Mouse (Mus musculus) heart, adult 8-10 months (tissue): ENCODE results near the gene Thop1. TPM values are rescaled to one million over a fixed set of nuclear protein-coding genes. Genes with fewer than 3 reads are reported as not detected.
"Not testable (repeated sequence)": the region's sequence is repeated elsewhere in the genome, so short reads cannot be mapped to it uniquely, and the experiment has no call there.

Experiments used
- DNase-seq: peaks from one replicate; pipeline ENCODE4 v3.0.0; 2022; ENCODE audit warnings: low spot score
- total RNA-seq, 4 experiments: library from RNA; stranded (reverse); gene quantifications; 2 replicates each; pipeline ENCODE4 v1.2.4; 2022

Gene Thop1
- 10 to 100 TPM; 12.3 to 14.9 (median 13.2) TPM for total RNA-seq

DNA sequence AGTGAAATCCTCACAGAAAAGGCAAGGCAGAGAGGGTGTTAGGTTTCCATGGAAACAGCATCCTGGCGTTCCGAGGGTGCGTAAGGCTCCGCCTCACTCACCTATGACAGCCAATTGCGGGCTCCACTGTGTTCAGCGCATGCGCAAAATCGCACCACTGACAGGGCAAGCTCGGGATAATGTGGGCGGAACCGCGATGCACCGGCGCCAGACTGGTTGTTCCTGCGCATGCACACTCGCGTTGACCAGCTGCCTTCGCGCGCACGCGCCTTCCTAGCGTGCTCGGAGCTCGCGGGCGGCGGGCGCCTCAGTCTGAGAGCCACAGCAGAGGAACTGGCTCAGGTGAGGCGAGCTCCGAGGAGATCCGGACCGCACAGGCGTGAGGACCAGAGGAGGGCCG, at the start of gene Thop1:
Gene Thop1, plus strand, starts transcription at position 200 of the 400 bp plus-strand sequence.
- DNase-seq, result peak; percentile 97

DNA sequence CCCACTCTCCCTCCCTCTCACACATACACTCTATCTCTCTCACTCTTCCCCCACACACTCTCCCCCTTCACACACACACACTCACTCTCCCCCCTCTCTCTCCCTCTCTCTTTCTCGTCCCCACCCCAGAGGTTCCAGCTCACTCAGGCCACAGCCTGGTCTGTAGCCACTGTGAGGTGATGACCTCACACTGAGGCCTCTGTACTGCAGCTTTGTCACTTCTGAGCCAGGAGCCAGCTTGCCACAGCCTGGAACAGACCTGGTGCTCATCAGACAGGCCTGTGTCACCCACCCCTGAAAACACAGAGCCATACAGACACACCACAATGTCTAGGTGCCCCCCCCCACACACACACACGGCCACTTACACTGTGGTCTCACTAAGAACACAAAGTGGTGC, 49.6 kb upstream of the Thop1 start:
- DNase-seq, result no peak

DNA sequence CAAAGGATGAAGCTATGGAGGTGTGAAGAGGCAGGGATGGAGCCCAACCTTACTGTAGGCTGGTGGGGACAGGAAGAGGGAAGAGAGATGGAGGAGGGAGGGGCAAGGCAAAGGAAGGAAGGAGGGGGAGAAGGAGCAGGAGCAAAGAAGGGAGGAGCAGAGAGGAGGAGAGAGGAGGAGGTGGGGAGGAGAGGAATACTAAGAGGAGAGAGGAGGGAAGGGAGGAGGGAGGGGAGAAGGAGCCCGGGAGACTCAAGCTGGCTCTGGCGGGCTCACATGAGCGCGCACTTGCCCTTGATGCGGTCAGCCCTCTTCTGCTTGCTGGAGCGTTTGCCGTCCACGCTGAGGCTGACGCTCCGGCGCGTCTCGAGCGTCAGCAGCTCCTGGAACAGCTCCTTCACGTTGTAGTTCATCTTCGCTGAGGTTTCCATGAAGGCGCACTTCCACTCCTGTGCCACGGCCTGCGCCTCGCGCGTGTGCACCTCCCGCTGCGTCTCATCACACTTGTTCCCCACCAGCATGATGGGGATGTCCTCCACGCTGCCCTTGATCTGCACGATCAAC, 48.2 kb upstream of the Thop1 start:
- DNase-seq, result no peak

DNA sequence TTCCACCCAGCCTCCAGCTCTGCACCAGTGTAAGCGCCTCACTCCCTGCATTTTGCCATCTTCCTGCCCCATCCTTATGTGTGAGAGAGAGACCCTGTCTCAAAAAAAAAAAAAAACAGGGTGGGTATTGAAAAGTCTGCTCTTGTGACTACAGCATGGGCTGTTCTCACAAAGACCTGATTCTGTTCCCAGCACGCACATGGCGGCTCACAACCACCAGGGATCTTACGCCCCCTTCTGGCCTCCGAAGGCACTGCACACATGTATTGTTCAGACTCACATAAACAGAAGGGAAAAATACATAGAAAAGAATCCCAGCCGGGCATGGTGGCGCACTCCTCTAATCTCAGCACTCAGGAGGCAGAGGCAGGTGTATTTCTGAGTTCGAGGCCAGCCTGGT, 47.1 kb upstream of the Thop1 start:
- DNase-seq, result no peak

DNA sequence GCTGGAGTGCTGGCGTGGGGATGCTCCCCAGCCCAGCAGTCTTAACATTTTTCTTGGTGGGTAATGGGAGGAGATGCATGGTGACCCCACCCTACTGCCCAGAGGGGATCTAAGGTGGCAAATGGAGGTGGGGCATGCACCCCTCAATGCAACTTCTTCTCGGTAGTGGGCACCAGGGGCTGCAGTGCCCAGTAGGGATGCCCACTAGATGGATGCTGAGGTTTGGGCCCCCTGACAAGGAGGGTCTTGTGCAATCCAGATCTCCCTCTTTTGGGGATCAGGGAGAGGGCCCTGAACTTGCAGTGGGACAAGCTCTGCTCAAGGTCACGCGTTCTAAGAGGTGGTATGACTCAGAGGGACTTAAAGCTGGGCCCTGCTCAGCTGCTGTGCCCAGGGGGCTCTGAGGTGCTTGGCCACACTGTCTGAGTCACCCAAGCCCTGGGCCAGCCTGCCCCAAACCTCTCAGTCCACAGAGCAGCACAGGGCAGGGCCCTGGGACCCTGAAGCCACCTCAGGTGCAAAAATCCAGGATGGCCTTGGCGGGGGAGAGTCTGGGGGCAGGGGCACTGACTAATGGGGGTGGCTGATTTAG, 45.4 kb upstream of the Thop1 start:
- DNase-seq, result no peak

DNA sequence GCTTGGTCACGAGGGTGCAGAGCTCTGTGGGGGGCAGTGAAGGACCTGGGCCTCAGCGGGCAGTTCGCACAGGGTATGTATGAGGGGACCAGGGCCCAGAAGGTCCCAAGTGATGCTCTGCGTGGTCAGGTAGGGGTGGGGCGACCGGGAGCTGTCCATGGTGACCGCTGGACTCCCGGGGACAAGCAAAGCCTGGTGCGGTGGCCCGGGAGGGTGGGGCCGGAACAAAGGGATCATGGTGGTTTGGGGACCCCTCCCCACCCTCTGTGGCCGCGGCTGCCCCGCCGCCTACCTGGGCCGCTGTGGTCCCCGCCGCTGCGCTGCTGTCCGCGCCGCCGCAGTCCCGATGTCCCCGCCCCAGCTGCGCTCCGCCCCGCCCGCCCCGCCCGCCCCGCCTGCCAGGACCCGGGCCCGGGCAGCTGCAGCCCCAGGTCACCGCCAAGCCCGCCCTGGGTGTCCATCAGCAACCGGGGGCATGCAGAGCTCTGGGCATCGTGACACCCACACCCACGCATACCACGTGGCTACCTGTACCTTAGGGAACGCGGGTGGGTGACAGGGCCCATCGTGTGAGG, 44.7 kb upstream of the Thop1 start:
- DNase-seq, result no peak

DNA sequence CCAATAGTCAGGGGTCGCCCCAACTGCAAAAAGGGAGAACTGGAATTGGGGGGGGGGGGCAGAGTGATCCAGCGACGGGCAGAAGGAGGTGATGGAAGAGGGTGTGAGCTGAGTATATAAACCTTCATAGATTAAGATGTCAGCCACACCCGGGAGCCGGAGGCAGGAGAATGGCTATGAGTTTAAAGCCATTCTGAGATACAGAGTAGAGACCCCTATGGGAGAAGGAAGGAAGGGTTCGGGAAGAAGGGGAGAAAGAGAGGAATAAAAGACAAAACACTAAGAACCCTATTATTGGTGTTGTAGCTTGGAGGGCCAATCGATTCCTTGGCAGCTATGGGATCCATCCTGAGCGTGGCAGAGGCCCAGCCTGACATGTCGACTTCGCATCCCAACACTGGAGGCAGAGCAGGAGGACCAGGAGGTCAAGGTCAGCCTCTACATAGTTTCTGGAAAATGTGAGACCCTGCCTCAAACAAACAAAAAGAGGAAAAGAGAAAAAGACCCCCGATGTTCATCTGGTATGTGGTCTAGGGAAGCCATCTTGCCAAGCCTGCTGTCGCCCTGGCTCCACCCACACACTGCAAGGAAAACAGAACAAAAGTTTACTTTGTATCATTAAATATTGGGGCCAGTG, 44.1 kb upstream of the Thop1 start, which contains the start of gene Diras1:
Gene Diras1, minus strand, starts transcription at position 24 of the 637 bp plus-strand sequence.
- no peak for DNase-seq

DNA sequence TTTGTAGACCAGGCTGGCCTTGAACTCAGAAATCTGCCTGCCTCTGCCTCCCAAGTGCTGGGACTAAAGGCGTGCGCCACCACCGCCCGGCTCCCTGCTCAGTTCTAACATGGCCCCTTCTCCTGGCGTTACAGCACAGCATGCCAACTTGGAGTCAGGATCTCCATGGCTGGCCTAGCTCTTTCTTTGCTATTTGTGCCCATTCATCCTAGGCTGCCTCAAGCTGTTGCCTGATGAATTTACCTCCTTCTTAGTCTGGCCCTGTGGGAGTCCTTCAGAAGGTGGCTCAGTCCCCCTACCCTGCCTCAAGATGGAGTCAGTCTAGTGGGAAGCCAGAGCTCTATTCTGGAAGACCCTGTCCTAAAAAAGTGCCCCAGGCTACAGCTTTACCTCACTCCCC, 43.0 kb upstream of the Thop1 start:
- no peak for DNase-seq

DNA sequence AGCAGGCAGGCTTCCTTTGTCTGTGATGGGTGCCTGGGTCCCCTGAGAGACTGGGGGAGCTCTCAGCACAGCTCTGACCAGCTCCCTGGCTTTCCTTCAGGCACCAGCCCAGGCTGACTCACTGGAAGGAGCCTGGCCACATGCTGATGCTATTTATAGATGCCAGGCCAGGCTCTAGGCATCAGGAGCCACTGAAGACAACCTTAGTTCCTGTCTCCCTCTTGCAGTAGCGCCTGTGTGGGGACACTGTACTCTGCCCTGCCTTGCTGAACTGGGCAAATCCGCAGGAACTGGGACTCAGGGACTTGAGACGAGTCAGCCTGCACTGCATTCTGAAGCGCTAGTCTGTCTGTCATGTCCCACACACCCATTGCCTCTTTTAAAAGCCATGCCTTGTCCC, 42.5 kb upstream of the Thop1 start:
- DNase-seq, result peak; percentile 22

DNA sequence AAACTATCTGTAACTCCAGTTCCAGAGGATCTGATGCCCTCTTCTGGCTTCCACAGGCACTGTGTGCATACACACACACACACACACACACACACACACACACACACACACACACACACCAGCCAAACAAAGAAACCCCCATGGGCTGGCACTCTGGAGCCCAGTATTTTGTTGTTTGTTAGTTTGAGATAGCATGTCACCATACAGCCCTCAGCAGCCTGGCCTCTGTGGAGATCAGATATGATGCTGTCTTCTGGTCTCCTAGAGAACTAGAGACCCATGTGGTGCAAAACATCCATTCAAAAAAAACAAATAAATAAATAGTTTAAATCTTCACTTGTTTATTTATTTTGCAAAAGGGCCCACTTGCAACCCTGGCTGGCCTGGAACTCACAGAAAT, 41.6 kb upstream of the Thop1 start:
- DNase-seq, result no peak

DNA sequence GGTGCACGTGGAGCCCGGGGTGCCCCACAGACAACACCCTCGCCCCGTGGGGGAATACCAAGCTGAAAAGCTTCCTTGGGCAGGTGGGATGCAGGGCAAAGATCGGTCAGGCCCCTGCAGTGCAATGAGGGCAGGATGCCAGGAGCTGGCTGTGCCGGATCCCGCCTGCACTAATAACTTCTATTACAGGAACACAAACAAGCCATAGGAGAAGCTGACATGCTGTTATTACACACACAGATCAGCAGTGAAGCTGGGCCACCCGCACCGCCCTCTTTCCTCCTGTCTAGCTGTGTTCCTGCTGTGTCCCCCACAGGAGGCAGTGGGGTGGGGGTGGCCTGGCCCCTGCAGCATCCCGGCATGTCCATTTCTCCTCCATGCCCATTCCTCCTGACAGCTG, 40.8 kb upstream of the Thop1 start:
- no peak for DNase-seq

DNA sequence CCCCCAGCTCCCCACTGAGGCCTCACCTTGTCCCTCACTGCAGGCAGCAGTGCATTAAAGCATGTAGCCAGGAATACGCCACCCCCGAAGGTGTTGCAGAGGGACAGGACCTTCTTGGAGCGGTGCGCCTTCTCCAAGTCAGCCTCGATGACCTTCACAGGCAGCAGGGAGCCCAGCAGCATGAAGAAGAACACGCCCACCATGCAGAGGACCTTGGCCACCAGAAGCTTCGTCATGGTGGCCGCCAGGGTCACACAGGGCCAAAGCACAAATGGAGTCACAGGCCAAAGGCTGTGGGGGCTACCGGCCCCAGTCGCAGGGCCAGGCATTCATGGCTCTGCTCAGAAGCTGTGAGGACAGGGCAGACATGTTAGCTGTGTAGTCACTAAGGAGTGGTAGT, 36.2 kb upstream of the Thop1 start:
- DNase-seq, result no peak

DNA sequence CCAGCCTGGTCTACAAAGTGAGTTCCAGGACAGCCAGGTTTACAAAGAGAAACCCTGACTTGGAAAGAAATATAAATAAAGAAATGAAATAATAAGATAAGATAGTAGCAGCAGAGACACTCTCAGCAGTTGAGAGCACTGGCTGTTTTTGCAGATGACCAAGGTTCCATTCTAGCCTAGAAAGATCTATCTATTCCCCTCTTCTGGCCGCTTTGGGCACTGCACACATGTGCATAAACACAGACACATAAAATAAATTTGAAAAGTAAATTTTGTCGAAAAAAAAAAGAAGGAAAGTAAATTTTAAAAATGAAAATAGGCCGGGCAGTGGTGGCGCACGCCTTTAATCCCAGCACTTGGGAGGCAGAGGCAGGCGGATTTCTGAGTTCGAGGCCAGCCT, 33.6 kb upstream of the Thop1 start:
- DNase-seq, result no peak

DNA sequence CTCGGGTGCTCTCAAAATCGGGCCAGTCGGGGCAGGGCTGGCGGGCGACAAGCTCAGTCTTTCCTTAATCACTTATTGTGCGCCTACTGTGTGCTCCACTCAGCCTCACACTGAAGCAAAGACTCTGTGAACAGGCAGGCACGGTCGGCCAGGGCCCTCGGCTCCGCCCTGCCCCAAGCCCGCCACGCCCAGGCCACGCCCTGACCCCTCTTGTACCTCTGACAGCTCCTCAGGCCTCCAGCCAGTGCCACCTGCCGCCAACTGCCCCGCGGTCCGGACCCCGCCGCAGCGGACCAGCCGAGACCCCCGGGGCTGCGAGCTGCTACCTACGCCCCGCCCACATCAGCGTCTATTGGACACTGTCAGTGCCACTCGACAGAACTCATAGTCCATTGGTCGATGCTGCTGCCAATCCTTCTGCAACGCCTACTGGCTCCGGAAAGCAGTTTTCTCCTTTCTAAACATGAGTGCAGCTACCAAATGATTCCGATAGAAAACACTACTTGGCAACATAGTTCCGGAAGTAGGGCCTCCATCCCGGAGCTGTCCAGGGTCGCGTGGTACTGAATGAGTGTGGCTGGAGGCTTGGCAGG, 32.8 kb upstream of the Thop1 start, which contains the start of gene Slc39a3:
Gene Slc39a3, minus strand, starts transcription at position 439 of the 593 bp plus-strand sequence.
- DNase-seq, result peak; percentile 100

DNA sequence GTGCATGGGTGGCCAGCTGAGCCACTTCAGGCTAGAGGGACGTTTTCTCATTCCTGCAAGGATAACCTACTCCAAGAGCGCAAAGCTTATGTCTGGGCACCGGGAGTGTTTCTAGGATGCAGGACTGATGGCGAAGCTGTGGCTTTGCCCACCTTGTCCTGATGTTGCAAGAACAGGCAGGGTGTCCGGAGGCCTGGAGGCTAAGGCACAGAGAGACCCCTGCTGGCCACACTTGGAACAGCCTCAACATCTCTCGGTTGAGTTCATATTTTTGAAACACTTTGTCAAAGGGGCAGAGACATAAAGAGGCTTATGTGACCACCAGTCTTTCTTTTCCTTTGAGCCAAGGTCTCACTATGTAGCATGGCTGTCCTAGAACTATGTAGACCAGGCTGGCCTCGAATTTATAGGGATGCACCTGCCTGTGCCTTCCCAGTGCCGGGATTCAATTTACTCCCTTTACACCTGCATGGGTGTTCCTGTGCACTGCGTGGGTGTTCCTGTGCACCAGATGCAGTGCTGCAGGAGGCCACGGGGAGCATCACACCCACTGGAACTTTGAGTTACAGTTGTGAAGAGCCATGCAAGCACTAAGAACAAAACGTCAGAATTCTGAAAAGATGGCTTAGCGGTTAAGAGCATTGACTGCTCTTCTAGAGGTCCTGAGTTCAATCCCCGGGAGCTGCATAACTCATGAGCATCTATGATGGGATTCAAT, 28.2 kb upstream of the Thop1 start:
- DNase-seq, result peak; percentile 49

DNA sequence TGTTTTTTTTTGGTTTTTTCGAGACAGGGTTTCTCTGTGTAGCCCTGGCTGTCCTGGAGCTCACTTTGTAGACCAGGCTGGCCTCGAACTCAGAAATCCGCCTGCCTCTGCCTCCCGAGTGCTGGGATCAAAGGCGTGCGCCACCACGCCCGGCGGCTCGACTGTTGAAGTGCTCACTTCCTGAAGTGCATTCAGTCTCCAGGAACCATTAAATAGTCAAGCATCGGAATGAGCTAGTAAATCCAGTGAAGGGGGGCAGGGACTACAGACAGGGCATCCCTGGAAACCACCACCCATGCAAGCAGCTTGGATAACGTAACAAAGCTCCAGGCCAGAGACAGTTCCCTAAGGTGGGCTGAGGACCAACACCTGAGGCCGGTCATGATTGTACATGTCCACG, 24.6 kb upstream of the Thop1 start:
- not testable (repeated sequence) for DNase-seq

DNA sequence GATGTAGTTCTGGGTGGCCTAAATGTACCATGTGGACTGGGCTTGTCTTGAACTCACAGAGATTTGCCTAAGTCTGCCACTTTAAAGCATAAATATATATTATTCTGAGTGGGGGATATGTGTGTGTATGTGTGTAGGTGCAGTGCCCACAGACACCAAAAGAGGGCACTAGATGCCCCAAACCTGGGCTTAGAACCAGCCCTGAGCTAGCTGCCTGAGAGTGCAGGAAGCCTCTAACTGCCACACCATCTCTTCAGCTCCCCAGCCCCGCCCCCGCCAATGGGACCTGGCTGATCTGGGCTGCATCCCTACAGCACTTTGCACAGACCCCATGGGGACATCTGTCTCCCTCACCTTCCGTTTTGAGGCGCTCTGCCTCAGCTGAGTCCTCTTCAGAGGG, 19.2 kb upstream of the Thop1 start:
- DNase-seq, result no peak

DNA sequence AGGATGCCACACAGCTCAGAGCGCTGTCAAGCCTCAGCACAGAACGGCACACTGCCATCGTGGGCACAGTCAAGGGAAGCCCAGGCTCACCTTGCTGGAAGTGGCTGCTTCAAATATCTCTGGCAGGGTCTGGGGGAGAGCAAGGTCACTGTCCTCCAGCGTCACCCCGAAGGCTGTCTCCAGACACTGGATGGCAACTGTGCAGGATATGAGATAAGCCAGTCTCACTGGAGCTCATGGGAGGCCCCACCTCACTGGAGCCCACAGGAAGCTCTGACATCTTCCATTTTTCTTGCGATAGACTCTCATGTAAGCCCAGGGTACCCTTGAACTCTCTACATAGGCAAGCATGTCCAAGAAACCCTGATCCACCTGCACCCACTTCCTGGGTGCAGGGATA, 18.7 kb upstream of the Thop1 start:
- no peak for DNase-seq

DNA sequence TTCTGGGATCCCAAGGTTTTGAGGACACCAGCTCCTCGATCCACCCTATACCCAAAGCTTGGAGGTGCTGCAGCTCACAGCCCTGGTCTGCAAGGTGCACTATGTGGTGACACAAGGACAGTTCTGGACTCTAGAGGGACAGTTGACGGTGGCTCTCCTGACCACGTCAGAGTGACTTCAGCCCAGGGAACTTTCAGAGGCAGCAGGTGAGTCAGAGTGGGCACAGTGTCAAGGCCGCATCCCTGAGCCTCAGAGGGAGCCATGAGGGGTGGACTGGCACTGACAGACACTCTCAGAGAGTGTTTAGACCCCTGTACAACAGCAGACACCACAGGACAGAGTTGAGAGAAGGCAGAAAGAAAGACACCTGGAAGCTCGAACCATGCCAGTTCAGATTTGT, 17.3 kb upstream of the Thop1 start:
- no peak for DNase-seq

DNA sequence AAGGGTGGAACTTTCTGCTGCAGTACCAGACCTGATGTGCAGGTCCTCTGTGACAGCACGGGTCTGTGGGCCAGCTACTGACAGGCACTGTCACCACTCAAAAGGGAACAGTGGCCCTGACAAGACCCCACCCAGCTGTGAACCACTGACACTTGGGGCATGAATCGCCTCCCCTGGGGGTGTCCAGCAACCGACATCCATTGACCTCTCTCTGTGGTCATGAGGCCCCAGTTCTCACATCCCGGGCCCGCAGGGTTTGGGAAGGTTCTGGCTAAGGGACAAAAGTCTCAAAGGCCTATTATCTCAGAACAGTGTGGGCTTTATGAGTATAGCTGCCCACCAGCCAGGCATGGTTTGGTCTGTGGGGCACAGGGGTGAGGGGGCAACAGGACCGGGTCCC, 14.7 kb upstream of the Thop1 start:
- DNase-seq, result no peak

DNA sequence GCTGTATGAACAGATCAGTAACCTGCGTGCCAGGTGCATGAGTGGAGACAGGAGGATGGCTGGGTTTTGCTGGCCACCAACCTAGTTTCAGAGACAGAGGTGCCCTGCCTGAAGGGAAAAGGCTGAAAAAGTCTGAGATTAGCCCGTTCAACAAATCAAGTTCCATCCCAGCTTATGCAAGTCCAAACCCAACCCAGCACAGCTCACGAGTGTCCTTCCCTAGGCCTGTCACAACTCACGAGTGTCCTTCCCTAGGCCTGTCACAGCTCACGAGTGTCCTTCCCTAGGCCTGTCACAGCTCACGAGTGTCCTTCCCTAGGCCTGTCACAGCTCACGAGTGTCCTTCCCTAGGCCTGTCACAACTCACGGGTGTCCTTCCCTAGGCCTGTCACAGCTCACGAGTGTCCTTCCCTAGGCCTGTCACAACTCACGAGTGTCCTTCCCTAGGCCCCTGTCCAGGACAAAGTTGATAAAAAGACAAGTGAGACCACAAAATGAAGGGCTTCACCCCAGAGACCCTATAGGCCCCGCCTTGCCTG, 14.0 kb upstream of the Thop1 start:
- not testable (repeated sequence) for DNase-seq
